Mouse (Mus musculus) urinary bladder, postnatal 4 days (tissue): ENCODE results near the gene Sigirr.

Experiments used
- DNase-seq, 2 experiments: peaks; one replicate each; pipeline ENCODE4 v3.0.0; 2021 to 2022; ENCODE audit warnings: low spot score in 2 of 2

The Sigirr gene

GRCm38 (mm10) chr7:141099911-141100691, at the start of gene Sigirr:
Gene Sigirr (minus strand): TSS chr7:141100572.
- DNase-seq = no peak

GRCm38 (mm10) chr7:141148639-141149038, 48.3 kb upstream of the Sigirr start:
- no peak for DNase-seq

- no peak for DNase-seq
Measured at GRCm38 (mm10) chr7:141147044-141147443, 46.7 kb upstream of the Sigirr start.

GRCm38 (mm10) chr7:141146043-141146595, 45.7 kb upstream of the Sigirr start:
- no peak for DNase-seq

- no peak for DNase-seq
Measured at GRCm38 (mm10) chr7:141145403-141145802, 45.0 kb upstream of the Sigirr start.

GRCm38 (mm10) chr7:141144650-141145049, 44.3 kb upstream of the Sigirr start:
- no peak for DNase-seq

- DNase-seq = no peak
Measured at GRCm38 (mm10) chr7:141143861-141144260, 43.5 kb upstream of the Sigirr start.

GRCm38 (mm10) chr7:141143112-141143511, 42.7 kb upstream of the Sigirr start:
- DNase-seq = no peak

GRCm38 (mm10) chr7:141141326-141141725, 41.0 kb upstream of the Sigirr start:
- DNase-seq = no peak

GRCm38 (mm10) chr7:141131904-141132755, 31.8 kb upstream of the Sigirr start:
- DNase-seq = no peak

GRCm38 (mm10) chr7:141131024-141131820, 30.9 kb upstream of the Sigirr start:
- peak; percentile 79 to 84 for DNase-seq

- no peak for DNase-seq
Measured at GRCm38 (mm10) chr7:141123517-141123856, 23.1 kb upstream of the Sigirr start.

- DNase-seq = peak; percentile 88 to 92
Measured at GRCm38 (mm10) chr7:141122689-141123516, 22.5 kb upstream of the Sigirr start.

- no peak for DNase-seq
Measured at GRCm38 (mm10) chr7:141122245-141122644, 21.9 kb upstream of the Sigirr start, which contains the start of gene Ptdss2. Gene Ptdss2 (plus strand): TSS chr7:141122382.

GRCm38 (mm10) chr7:141121051-141121531, 20.7 kb upstream of the Sigirr start:
- no peak for DNase-seq

GRCm38 (mm10) chr7:141120605-141121004, 20.2 kb upstream of the Sigirr start:
- DNase-seq = no peak

- DNase-seq = no peak
Measured at GRCm38 (mm10) chr7:141119487-141119886, 19.1 kb upstream of the Sigirr start.

- no peak for DNase-seq
Measured at GRCm38 (mm10) chr7:141117636-141118035, 17.3 kb upstream of the Sigirr start, which contains the start of gene Ano9. Gene Ano9 (minus strand): TSS chr7:141117806.

GRCm38 (mm10) chr7:141115874-141116273, 15.5 kb upstream of the Sigirr start:
- no peak for DNase-seq

GRCm38 (mm10) chr7:141103161-141103560, 2.8 kb upstream of the Sigirr start:
- DNase-seq = no peak
